Mouse (Mus musculus) bone marrow, adult 2 months (tissue): ENCODE data around the gene Col8a1. TPM values are rescaled to one million over a fixed set of nuclear protein-coding genes. Genes with fewer than 3 reads are reported as not detected.

Experiments
- H3K27ac ChIP-seq: fragments of 200-500 bp; 2 replicates; pipeline ENCODE4 v1.5.1; 2012; ENCODE audit warnings: low read depth, mild to moderate bottlenecking, control low read depth, inconsistent platforms, low read length; ENCODE audit not compliant: control insufficient read depth, poor library complexity, insufficient read depth
- H3K4me1 ChIP-seq: fragments of 200-500 bp; 2 replicates; pipeline ENCODE4 v1.6.1; 2011; ENCODE audit warnings: low read length; ENCODE audit not compliant: control insufficient read depth, insufficient read depth
- H3K4me3 ChIP-seq: fragments of 200-500 bp; replicated peaks from 2 replicates; pipeline ENCODE3; 2011; ENCODE audit warnings: mild to moderate bottlenecking, low read depth, low read length, control low read depth; ENCODE audit not compliant: control insufficient read depth
- CTCF ChIP-seq: fragments of 200-500 bp; IDR thresholded peaks from 2 replicates; pipeline ENCODE4 v1.5.1; 2011; ENCODE audit warnings: low read length, control low read depth; ENCODE audit not compliant: control insufficient read depth, insufficient read depth
- POLR2A ChIP-seq: fragments of 200-500 bp; IDR thresholded peaks from 2 replicates; pipeline ENCODE4 v1.6.1; 2011; ENCODE audit warnings: low read depth, mild to moderate bottlenecking, control low read depth, low read length, borderline replicate concordance; ENCODE audit not compliant: control insufficient read depth
- WGBS: fragments of 180-500 bp; shearing (Covaris S2); methylation state at CpG from one replicate; pipeline ENCODE4 v1.1.7; 2018; 5-methylcytosine and 5-hydroxymethylcytosine counted together
- polyA plus RNA-seq: library from polyadenylated mRNA; stranded (reverse); fragments of >200 nt; gene quantifications from 2 replicates; pipeline ENCODE4 v1.2.4, GENCODE M21; 2011; ENCODE audit warnings: low replicate concordance; ENCODE audit not compliant: missing spikeins, insufficient read depth, insufficient read length

Gene Col8a1
- polyA plus RNA-seq, 1 experiment = 4.0 TPM

DNA sequence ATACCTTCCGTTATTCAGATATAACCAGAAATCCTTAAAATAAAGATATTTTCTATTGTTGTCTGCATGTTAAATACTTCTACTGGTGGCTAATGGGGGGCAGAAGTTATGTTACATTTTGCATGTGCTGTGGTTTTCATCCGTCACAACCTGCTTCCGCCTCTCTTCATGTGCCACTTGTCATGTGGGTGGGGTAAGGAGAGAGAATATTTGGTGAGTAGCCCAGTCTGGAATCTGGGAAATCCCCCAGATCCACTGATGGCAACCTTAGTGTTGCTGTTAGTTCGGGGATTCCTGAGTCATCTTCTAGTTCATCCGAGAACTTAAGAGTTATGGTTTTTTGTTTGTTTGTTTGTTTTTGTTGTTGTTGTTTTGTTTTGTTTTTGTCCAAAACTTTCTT lies 55.8 kb downstream of the Col8a1 start:
- Histone ChIP-seq H3K4me3 (no peak overlapping the region), H3K4me1 (no peaks in the 10 kb centered on the region), H3K27ac (no peak overlapping the region)
- no peak for TF ChIP-seq POLR2A
- no peak for TF ChIP-seq CTCF
- WGBS = 74% methylated on average over 5 of the region's 5 CpGs

DNA sequence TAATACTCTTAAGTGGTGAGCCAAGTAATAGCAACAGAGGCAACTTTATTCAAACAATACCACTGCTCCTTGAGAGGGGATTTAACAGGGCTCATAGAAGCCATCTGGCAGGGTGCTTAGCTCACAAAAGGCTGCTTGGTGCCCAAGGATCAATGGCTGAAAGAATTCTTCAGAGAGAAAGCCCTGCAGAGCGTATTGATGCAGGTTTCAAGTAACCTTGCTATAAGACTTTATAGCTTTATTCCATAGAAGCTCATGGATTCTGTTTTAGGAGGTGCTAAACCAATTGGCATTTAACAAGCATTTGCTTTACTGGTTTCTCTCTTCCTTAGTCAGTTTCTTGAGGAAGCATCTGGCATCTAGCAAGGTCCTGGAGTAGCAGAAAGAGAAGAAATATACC lies 59.8 kb downstream of the Col8a1 start:
- WGBS = 63% methylated on average over 1 of the region's 1 CpGs
- H3K4me3 ChIP-seq = no peak overlapping the region
- no peak for TF ChIP-seq CTCF
- TF ChIP-seq POLR2A = no peak
- H3K27ac ChIP-seq = no peak overlapping the region
- no peaks in the 10 kb centered on the region for H3K4me1 ChIP-seq

DNA sequence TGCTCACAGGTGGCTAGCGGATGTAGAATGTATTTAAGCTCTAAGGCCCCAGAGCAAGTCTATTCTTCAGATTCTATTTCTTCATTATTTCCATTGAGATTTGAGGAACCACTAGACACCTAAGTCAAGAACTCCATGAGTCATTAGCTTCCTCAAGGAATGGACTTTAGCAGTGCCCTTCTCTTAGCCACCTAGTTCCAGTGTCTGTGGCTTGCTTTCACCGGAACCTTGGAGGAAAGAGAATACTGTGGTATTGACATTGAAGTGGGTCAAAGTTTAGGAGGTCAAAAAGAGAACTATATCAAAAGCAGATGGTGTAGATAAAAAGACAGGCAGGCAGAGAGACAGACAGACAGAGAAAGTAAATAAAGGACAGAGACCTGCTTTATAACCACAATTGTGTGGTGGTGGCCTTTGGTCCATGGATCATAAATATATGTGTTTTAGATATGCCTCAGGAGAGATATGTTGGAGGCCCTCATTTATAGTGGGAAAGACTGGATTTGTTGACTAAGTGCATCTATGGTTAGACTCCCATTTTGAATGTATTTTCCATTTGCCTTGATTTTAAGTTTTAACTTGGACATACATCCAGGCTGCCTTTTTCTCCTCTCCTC lies 60.5 kb downstream of the Col8a1 start:
- no peaks in the 10 kb centered on the region for H3K4me1 ChIP-seq
- H3K27ac ChIP-seq = no peak overlapping the region
- 80% methylated on average over 2 of the region's 2 CpGs for WGBS
- H3K4me3 ChIP-seq = no peak overlapping the region
- TF ChIP-seq CTCF (no peak), POLR2A (no peak)

DNA sequence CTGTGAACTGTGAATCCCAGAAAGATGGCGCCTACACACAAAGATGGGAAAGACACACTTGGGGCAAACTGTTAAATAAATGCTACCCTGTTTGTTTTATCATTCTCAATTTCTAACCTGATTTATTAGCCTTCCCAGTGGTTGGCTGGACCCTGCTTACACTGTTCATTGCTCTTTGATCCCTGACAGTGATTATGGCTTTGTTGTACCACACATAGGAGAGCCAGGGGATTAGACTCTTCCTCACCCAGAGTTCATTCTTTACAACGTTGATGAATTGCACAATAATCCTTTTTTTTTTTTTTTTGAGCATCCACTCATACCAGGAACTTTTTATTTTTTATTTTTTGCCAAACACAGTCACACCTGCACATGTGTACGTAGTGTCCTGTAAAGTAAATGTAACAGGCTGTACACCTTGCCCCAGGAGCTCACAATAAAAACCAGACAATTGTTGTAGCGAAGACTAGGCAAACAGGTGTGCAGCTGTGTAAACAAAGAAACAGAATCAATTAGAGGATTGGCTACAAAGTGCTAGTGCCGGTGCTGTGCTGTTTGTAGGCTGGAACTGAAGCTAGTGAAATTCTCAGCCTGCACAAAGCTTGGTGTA lies 68.6 kb downstream of the Col8a1 start:
- Histone ChIP-seq H3K27ac (no peak overlapping the region), H3K4me3 (no peak overlapping the region), H3K4me1 (no peaks in the 10 kb centered on the region)
- TF ChIP-seq CTCF (no peak), POLR2A (no peak)
- whole genome bisulfite sequencing = 63% methylated on average over 5 of the region's 5 CpGs

DNA sequence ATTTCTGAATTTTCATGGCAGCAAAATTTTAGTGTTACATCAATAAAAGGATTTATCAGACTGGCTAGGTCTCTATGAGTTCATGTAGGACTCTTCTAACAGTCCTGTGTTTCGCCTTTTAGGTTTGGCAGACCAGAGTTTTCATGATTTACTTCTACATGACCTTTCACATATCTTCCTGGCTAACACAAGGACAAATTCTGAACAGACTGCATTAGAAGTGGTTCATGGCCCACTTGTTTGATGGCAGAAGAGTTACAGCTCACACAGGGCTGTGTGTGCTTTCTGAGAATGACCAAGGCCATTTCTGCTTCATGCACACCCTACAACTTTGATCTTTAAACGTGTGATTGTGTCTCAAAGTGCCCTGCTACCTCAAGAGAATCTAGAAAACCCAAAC lies 82.3 kb downstream of the Col8a1 start:
- no peak overlapping the region for H3K27ac ChIP-seq
- H3K4me1 ChIP-seq = no peaks in the 10 kb centered on the region
- TF ChIP-seq POLR2A (no peak), CTCF (no peak)
- WGBS = 53% methylated on average over 2 of the region's 2 CpGs
- H3K4me3 ChIP-seq = no peak overlapping the region

DNA sequence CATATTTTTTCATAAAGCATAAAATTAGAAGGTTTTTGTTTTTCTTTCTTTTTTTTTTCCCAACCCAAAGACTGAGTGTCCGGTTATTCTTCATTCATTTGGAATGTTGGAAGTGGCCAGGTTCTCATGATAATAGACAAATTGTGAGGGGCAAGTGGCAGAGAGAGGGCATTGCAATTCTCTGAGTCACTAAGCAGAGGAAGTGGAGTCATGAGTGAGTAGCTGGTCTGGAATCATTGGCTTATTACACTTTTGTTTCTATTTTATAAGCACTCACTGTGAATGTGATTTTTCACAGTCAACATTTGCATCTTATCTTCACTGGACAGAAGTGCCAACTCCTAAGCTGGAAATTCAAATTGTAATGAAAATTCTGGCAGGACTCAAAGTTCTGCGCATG lies 82.9 kb downstream of the Col8a1 start:
- Histone ChIP-seq H3K4me1 (no peaks in the 10 kb centered on the region), H3K27ac (no peak overlapping the region), H3K4me3 (no peak overlapping the region)
- 61% methylated on average over 2 of the region's 2 CpGs for WGBS
- TF ChIP-seq POLR2A (no peak), CTCF (no peak)

DNA sequence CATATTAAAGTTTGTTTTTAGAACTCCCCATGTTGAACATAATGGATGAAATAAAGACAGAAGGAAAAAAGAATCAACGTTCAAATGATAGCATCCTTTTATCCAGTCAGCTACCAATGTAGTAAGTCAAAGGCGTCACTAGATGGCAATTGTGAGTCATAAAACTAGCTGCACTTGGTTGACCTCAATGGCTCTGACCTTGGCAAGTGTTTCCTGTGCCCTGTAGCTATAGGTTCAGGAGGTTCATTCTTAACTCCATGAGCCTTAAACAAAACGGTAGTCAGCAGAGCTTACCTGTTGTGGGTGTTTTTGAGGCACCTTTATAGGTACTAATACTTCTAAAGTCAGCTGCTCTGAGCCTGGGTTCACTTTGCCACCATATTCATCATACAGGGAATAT lies 85.2 kb downstream of the Col8a1 start:
- TF ChIP-seq POLR2A (no peak), CTCF (no peak)
- WGBS = 7% methylated on average over 3 of the region's 3 CpGs
- Histone ChIP-seq H3K4me3 (no peak overlapping the region), H3K4me1 (no peaks in the 10 kb centered on the region), H3K27ac (no peak overlapping the region)

DNA sequence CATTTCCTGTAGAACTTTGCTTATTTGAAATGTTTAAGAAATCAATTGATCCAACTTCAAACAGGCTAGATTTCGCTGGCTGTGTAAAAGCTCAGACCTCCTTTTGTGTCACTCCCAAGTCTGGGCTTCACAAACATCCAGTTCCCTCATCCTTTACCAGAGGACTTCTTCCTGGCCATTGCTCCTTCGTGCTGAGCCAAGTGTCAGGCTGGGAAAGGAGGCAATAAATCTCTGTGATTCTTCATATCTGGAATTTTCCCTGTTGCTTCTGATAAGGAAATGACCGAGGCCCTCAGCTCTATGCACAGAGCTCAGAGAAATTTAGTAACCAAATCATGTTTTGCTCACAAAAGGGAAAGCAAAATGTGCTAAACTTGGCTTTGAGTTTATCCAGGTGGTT lies 91.9 kb downstream of the Col8a1 start:
- 47% methylated on average over 3 of the region's 3 CpGs for WGBS
- Histone ChIP-seq H3K4me3 (no peak overlapping the region), H3K4me1 (no peaks in the 10 kb centered on the region), H3K27ac (no peak overlapping the region)
- TF ChIP-seq POLR2A (no peak), CTCF (no peak)
